Mouse (Mus musculus) embryonic facial prominence, embryonic 14.5 days (tissue): Measurements from ENCODE around the gene Syne4. TPM values are rescaled to one million over a fixed set of nuclear protein-coding genes. Genes with fewer than 3 reads are reported as not detected.

Source experiments
- ATAC-seq: fragments of 200-750 bp; cut with Nextera tagmentation; 2 replicates; pipeline ENCODE4 v1.8.0; 2017; ENCODE audit warnings: low read depth, moderate number of reproducible peaks, moderate TSS enrichment
- DNase-seq: peaks from one replicate; pipeline ENCODE4 v3.0.0-alpha.2; 2015; ENCODE audit warnings: low spot score
- H3K27ac ChIP-seq: fragments of 300-500 bp; sonication (generic); replicated peaks from 2 replicates; pipeline ENCODE4 v1.5.1; 2014; ENCODE audit warnings: low read depth, mild to moderate bottlenecking, low read length, moderate library complexity
- H3K27me3 ChIP-seq: fragments of 300-500 bp; sonication (generic); replicated peaks from 2 replicates; pipeline ENCODE4 v1.6.1; 2014; ENCODE audit warnings: low read length; ENCODE audit not compliant: control insufficient read depth, insufficient read depth
- H3K36me3 ChIP-seq: fragments of 300-500 bp; sonication (generic); 2 replicates; pipeline ENCODE4 v1.6.1; 2014; ENCODE audit warnings: low read length, mixed read lengths; ENCODE audit not compliant: control insufficient read depth, insufficient read depth
- H3K4me1 ChIP-seq: fragments of 300-500 bp; sonication (generic); 2 replicates; pipeline ENCODE4 v1.6.1; 2014; ENCODE audit warnings: antibody characterized with exemption, low read length; ENCODE audit not compliant: control insufficient read depth, insufficient read depth
- H3K4me2 ChIP-seq: fragments of 300-500 bp; sonication (generic); 2 replicates; pipeline ENCODE4 v1.6.1; 2014; ENCODE audit warnings: low read depth, mild to moderate bottlenecking, low read length, moderate library complexity, mixed read lengths
- H3K4me3 ChIP-seq: fragments of 300-500 bp; sonication (generic); 2 replicates; pipeline ENCODE4 v1.5.1; 2014; ENCODE audit warnings: low read depth, mild to moderate bottlenecking, low read length
- H3K9ac ChIP-seq: fragments of 300-500 bp; sonication (generic); 2 replicates; pipeline ENCODE4 v1.6.1; 2014; ENCODE audit warnings: low read depth, mild to moderate bottlenecking, low read length, moderate library complexity, mixed read lengths
- H3K9me3 ChIP-seq: fragments of 300-500 bp; sonication (generic); 2 replicates; pipeline ENCODE4 v1.6.1; 2016; ENCODE audit warnings: low read length; ENCODE audit not compliant: control insufficient read depth
- WGBS: fragments of 180-500 bp; shearing (Covaris S2); extraction: QIAGEN DNeasy Blood & Tissue Kit; methylation state at CpG from one replicate; pipeline ENCODE4 v1.1.7; 2014; 5-methylcytosine and 5-hydroxymethylcytosine counted together
- polyA plus RNA-seq: library from polyadenylated mRNA; unstranded; fragments of >200 nt; fragmentation: Nextera tagmentation; extraction: Ambion mirVana; gene quantifications from 2 replicates; pipeline ENCODE4 v1.2.1, GENCODE M21; 2014

The Syne4 gene
- polyA plus RNA-seq, 1 experiment from 2014 or later, result 25.4 TPM

DNA sequence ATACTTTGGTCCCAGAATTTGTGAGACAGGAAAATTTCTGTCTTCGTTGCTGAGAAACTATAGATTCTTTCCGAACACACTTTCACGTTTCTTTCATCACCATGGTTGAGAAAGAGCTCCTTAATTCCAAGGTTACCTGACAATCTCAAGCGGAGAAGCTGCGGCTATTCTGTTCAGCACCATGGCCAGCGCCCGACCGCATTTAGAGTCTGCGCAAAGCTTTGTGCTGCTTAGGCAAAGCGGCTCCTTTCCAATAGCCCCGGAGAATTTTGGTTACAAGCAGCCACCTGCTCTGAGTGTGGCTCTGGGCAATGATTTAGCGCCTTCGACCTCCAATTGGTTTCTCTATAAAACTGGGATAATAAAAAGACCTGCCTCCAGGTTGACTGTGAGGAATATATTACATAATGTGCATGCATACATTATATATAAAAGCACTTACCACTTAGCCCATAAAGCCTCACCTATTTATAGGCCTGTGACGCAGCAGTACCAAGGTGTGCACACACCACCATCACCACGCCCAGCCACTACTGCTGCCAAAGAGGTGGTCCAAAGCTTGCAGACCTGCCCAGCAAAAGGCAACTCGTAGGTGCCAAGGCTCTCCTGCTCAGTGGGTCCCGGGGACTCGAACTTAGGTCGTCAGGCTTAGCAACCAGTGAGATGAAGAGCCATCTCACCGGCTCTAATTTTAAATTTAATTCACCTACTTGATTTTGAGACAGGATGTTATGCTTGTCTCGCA lies 32.2 kb downstream of the Syne4 start:
- no peak overlapping the region for H3K9ac ChIP-seq
- H3K36me3 ChIP-seq, result no peaks in the 10 kb centered on the region
- no peak overlapping the region for H3K27ac ChIP-seq
- DNase-seq (peak; percentile 86), ATAC-seq (no peak)
- 27% methylated on average over 21 of the region's 21 CpGs for WGBS
- no peak overlapping the region for H3K4me3 ChIP-seq
- H3K4me2 ChIP-seq, result no peak overlapping the region
- H3K4me1 ChIP-seq, result no peaks in the 10 kb centered on the region
- H3K27me3 ChIP-seq, result peaks cover 16% of the 10 kb centered on the region
- no peaks in the 10 kb centered on the region for H3K9me3 ChIP-seq

DNA sequence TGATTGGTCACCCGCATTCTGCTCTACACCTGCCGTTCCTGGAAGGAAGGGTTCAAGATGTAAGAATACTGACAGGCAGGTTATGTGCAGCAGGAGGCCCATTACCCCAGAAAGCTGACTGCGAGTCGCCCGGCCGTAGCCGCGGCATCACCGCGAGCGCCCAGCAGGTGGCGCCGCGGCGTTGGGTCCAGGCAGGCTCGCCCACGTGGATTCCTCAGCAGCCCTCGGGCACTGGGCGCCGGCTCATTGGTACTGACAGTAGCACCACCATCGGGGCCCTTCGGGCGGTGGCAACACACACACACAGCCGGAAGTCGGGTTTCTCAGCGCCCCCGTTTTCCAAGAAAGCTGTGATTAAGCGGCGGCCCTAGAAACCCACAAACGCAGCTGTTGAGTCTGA lies 33.2 kb downstream of the Syne4 start:
- H3K4me2 ChIP-seq, result peak overlapping the region; percentile 21; the same call in 1 of the 2 replicates
- no peaks in the 10 kb centered on the region for H3K36me3 ChIP-seq
- H3K27ac ChIP-seq, result no peak overlapping the region
- 3% methylated on average over 29 of the region's 30 CpGs for WGBS
- no peak overlapping the region for H3K9ac ChIP-seq
- peak; percentile 56 for DNase-seq
- H3K27me3 ChIP-seq, result peaks cover 16% of the 10 kb centered on the region
- 0 out of 2 replicates have a peak overlapping the region, but pooled peaks have one; percentile 6 for H3K4me3 ChIP-seq
- no peak for ATAC-seq
- no peaks in the 10 kb centered on the region for H3K9me3 ChIP-seq
- H3K4me1 ChIP-seq, result no peaks in the 10 kb centered on the region

GRCm38 (mm10) chr7:30353279-30353822 lies 38.7 kb downstream of the Syne4 start:
- no peak overlapping the region for H3K4me2 ChIP-seq
- H3K36me3 ChIP-seq, result peaks cover 8% of the 10 kb centered on the region
- no peaks in the 10 kb centered on the region for H3K4me1 ChIP-seq
- H3K27me3 ChIP-seq, result peaks cover 2% of the 10 kb centered on the region; the same call in 1 of the 2 replicates
- ATAC-seq (peak; percentile 74), DNase-seq (peak; percentile 49)
- 13% methylated on average over 6 of the region's 6 CpGs for WGBS
- H3K4me3 ChIP-seq, result no peak overlapping the region
- no peaks in the 10 kb centered on the region for H3K9me3 ChIP-seq
- no peak overlapping the region for H3K27ac ChIP-seq
- H3K9ac ChIP-seq, result no peak overlapping the region

- Histone ChIP-seq H3K9me3 (no peaks in the 10 kb centered on the region), H3K4me3 (no peak overlapping the region), H3K4me1 (no peaks in the 10 kb centered on the region), H3K36me3 (peaks cover 8% of the 10 kb centered on the region), H3K4me2 (no peak overlapping the region), H3K27ac (no peak overlapping the region), H3K27me3 (no peaks in the 10 kb centered on the region), H3K9ac (no peak overlapping the region)
- DNase-seq, result no peak
- 69% methylated on average over 4 of the region's 4 CpGs for WGBS
- no peak for ATAC-seq
Observed at GRCm38 (mm10) chr7:30354059-30354458, 39.5 kb downstream of the Syne4 start.

- H3K4me1 ChIP-seq, result peaks cover 13% of the 10 kb centered on the region; the same call in 1 of the 2 replicates
- H3K27me3 ChIP-seq, result no peaks in the 10 kb centered on the region
- no peak overlapping the region for H3K4me3 ChIP-seq
- H3K4me2 ChIP-seq, result no peak overlapping the region
- WGBS, result 57% methylated on average over 7 of the region's 7 CpGs
- no peak overlapping the region for H3K9ac ChIP-seq
- no peak overlapping the region for H3K27ac ChIP-seq
- peaks cover 21% of the 10 kb centered on the region for H3K36me3 ChIP-seq
- ATAC-seq, result no peak
- H3K9me3 ChIP-seq, result no peaks in the 10 kb centered on the region
- DNase-seq, result no peak
Observed at GRCm38 (mm10) chr7:30358378-30359186, 44.0 kb downstream of the Syne4 start.

DNA sequence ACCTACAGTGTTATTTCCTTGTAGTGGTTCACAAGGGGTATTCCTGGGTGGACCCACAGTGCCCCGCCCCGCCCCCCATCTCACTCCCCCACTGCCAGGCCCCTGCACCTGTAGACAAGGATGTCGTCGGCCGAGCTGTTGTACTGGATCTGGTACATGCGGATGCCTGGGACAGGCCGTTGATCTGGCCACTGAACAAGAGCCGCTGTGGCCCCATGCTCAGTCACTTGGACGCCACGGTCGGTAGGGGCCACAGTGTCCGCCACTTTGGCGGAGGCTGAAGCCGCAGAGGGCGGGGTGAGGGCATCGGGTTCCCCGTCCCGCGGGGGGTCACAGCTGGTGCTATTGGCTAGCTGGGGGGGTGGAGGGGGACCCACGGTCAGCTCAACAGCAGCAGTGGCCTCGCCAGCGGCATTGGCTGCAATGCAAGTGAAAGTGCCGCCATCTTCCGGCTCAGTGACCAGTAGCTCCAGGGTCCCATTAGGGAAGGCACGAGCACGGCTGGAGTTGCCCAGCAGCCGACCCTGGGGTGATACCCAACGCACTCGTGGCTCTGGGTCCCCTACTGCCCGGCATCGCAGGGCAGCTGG lies 44.8 kb downstream of the Syne4 start:
- no peak for ATAC-seq
- DNase-seq, result no peak
- Histone ChIP-seq H3K4me3 (no peak overlapping the region), H3K4me1 (peaks cover 15% of the 10 kb centered on the region; the same call in 1 of the 2 replicates), H3K9ac (no peak overlapping the region), H3K27me3 (peaks cover 4% of the 10 kb centered on the region; the same call in 1 of the 2 replicates), H3K36me3 (peaks cover 21% of the 10 kb centered on the region), H3K4me2 (no peak overlapping the region), H3K9me3 (no peaks in the 10 kb centered on the region), H3K27ac (no peak overlapping the region)
- 79% methylated on average over 25 of the region's 31 CpGs for WGBS

DNA sequence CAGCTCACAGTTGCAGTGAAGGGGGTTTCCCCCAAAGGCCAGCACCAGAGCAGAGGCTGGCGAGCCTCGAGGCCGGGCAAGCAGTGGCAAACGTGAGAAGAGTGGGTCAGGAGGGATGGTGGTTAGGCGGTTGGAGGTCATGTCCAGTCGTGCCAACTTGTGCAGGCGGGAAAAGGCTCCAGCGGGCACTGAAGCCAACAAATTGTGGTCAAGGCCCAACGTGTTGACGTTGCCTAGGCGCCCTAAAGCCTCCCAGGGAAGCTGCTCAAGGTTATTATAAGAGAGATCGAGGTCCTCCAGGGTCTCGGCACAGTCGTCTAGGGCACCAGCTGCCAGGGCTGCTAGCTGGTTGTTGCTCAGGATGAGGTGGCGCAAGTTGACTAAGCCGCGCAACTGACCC lies 45.4 kb downstream of the Syne4 start:
- Histone ChIP-seq H3K9ac (no peak overlapping the region), H3K4me1 (peaks cover 15% of the 10 kb centered on the region; the same call in 1 of the 2 replicates), H3K4me3 (no peak overlapping the region), H3K27me3 (peaks cover 8% of the 10 kb centered on the region; the same call in 1 of the 2 replicates), H3K27ac (no peak overlapping the region), H3K9me3 (no peaks in the 10 kb centered on the region), H3K36me3 (peaks cover 21% of the 10 kb centered on the region), H3K4me2 (no peak overlapping the region)
- WGBS, result 89% methylated on average over 17 of the region's 17 CpGs
- ATAC-seq, result no peak
- no peak for DNase-seq

DNA sequence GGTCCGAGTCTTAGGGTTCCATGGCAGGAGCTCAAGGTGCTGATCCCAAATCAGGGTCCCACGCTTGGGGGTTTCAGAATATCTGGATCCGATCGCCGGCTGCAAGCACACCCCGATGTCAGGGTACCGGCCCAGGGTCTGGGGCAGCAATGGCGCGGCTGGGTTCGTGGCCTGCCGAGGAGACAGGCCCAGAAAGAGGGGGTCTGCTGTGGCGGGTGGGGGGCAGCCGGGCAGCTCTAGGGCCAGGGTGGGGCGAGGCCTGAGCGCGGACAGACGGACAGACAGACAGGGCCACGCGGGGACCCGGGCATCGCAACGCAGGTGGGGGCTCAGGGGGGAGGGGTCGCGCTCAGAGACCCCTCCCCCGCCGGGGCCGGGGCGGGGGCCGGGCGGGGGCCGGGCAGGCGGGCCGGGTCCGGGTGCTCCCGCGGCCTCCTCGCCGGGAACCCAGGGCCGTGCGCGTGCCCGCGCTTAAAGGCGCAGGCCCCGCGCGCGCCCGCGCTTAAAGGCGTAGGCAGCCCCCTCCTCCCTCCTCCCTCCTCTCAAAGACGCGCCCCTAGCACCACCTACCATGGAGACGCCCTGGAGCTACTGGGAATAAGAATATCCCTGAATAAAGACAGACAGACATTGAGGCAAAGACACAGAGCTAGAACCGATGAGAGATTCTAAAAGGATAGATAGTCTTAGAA lies 48.2 kb downstream of the Syne4 start, which contains the start of gene Lrfn3:
Gene Lrfn3 (minus strand): TSS at position 121 of the 692 bp plus-strand sequence.
- peak; percentile 82 for ATAC-seq
- peaks cover 15% of the 10 kb centered on the region; the same call in 1 of the 2 replicates for H3K4me1 ChIP-seq
- H3K36me3 ChIP-seq, result peaks cover 12% of the 10 kb centered on the region; the same call in 1 of the 2 replicates
- no peaks in the 10 kb centered on the region for H3K9me3 ChIP-seq
- peaks cover 8% of the 10 kb centered on the region; the same call in 1 of the 2 replicates for H3K27me3 ChIP-seq
- peak within 1 kb of the TSS; percentile 12 for H3K27ac ChIP-seq
- peak within 1 kb of the TSS; percentile 88 for H3K9ac ChIP-seq
- H3K4me2 ChIP-seq, result peak within 1 kb of the TSS; percentile 76
- 2% methylated on average over 29 of the region's 55 CpGs for WGBS
- DNase-seq, result peak; percentile 96
- H3K4me3 ChIP-seq, result peak within 1 kb of the TSS; percentile 73
